Mouse (Mus musculus) limb, embryonic 14.5 days (tissue): Measurements from ENCODE around the gene Col4a3bp. TPM values are rescaled to one million over a fixed set of nuclear protein-coding genes. Genes with fewer than 3 reads are reported as not detected.

Experiments used
- ATAC-seq: fragments of 200-750 bp; cut with Nextera tagmentation; 2 replicates; pipeline ENCODE4 v1.8.0; 2017; ENCODE audit warnings: low read depth, moderate number of reproducible peaks, moderate TSS enrichment; ENCODE audit not compliant: low FRiP score
- DNase-seq: peaks from one replicate; pipeline ENCODE4 v3.0.0-alpha.2; 2015; ENCODE audit warnings: low spot score
- H3K27ac ChIP-seq: fragments of 300-500 bp; sonication (generic); replicated peaks from 2 replicates; pipeline ENCODE4 v1.5.1; 2014; ENCODE audit warnings: low read depth, mild to moderate bottlenecking, low read length, moderate library complexity, mixed read lengths
- H3K27me3 ChIP-seq: fragments of 300-500 bp; sonication (generic); 2 replicates; pipeline ENCODE4 v1.6.1; 2014; ENCODE audit warnings: low read length, mixed read lengths; ENCODE audit not compliant: control insufficient read depth, insufficient read depth
- H3K36me3 ChIP-seq: fragments of 300-500 bp; sonication (generic); 2 replicates; pipeline ENCODE4 v1.6.1; 2014; ENCODE audit warnings: mild to moderate bottlenecking, low read length, moderate library complexity, mixed read lengths; ENCODE audit not compliant: control insufficient read depth, insufficient read depth
- H3K4me1 ChIP-seq: fragments of 300-500 bp; sonication (generic); 2 replicates; pipeline ENCODE4 v1.6.1; 2014; ENCODE audit warnings: antibody characterized with exemption, low read length, mixed read lengths; ENCODE audit not compliant: control insufficient read depth, insufficient read depth
- H3K4me2 ChIP-seq: fragments of 300-500 bp; sonication (generic); replicated peaks from 2 replicates; pipeline ENCODE4 v1.6.1; 2014; ENCODE audit warnings: low read depth, mild to moderate bottlenecking, low read length, moderate library complexity; ENCODE audit not compliant: severe bottlenecking
- H3K4me3 ChIP-seq: fragments of 300-500 bp; sonication (generic); replicated peaks from 2 replicates; pipeline ENCODE4 v1.5.1; 2014; ENCODE audit warnings: low read length
- H3K9ac ChIP-seq: fragments of 300-500 bp; sonication (generic); 2 replicates; pipeline ENCODE4 v1.6.1; 2014; ENCODE audit warnings: mild to moderate bottlenecking, low read depth, low read length, moderate library complexity; ENCODE audit not compliant: severe bottlenecking
- H3K9me3 ChIP-seq: fragments of 300-500 bp; sonication (generic); 2 replicates; pipeline ENCODE4 v1.6.1; 2016; ENCODE audit warnings: low read length; ENCODE audit not compliant: control insufficient read depth
- POLR2A ChIP-seq: fragments of 200-500 bp; IDR thresholded peaks from 2 replicates; pipeline ENCODE4 v1.8.0; 2012; ENCODE audit warnings: inconsistent platforms, mild to moderate bottlenecking, moderate library complexity, borderline replicate concordance; ENCODE audit not compliant: insufficient read depth, insufficient read length; ENCODE audit errors: extremely low read depth
- WGBS: fragments of 180-500 bp; shearing (Covaris S2); extraction: QIAGEN DNeasy Blood & Tissue Kit; methylation state at CpG from one replicate; pipeline ENCODE4 v1.1.7; 2014; 5-methylcytosine and 5-hydroxymethylcytosine counted together
- polyA plus RNA-seq, 2 experiments: library from polyadenylated mRNA; depleted of rRNA in 1 of 2; stranded (reverse) in 1 of 2; unstranded in 1 of 2; fragments of >200 nt; fragmentation: Nextera tagmentation in 1 of 2; extraction: Ambion mirVana in 1 of 2; gene quantifications; 2 replicates each; pipeline versions ENCODE4 v1.2.1 to v1.2.3; 2012 to 2014

Col4a3bp gene
- 15.6 and 19.8 TPM in 2 replicates for polyA plus RNA-seq (2012; rRNA removed)
- polyA plus RNA-seq (2014; fragmentation: Nextera tagmentation; extraction: Ambion mirVana), result 10.4 and 11.0 TPM in 2 replicates

- peak within 1 kb of the TSS; percentile 81 for H3K4me2 ChIP-seq
- H3K9me3 ChIP-seq, result no peaks in the 10 kb centered on the region
- WGBS, result under 1% methylated on average over 34 of the region's 50 CpGs
- ATAC-seq (peak; percentile 99), DNase-seq (peak; percentile 98)
- H3K36me3 ChIP-seq, result no peaks in the 10 kb centered on the region
- H3K27me3 ChIP-seq, result no peaks in the 10 kb centered on the region
- peak within 1 kb of the TSS; percentile 91 for H3K9ac ChIP-seq
- H3K27ac ChIP-seq, result peak within 1 kb of the TSS; percentile 89
- 0 out of 2 replicates have a peak, but pooled peaks cover 2% of the 10 kb centered on the region for H3K4me1 ChIP-seq
- TF ChIP-seq POLR2A, result peak; percentile 85; the same call in 1 of the 2 replicates
- H3K4me3 ChIP-seq, result peak within 1 kb of the TSS; percentile 95
Observed at GRCm38 (mm10) chr13:96542081-96542889, at the start of gene Col4a3bp, which contains the start of gene Polk. TSS of gene Col4a3bp (plus strand) at chr13:96542618. TSS of gene Polk (minus strand) at chr13:96542579.

GRCm38 (mm10) chr13:96496630-96497029, 45.8 kb upstream of the Col4a3bp start:
- Histone ChIP-seq H3K36me3 (peaks cover 10% of the 10 kb centered on the region), H3K4me1 (no peaks in the 10 kb centered on the region), H3K27me3 (no peaks in the 10 kb centered on the region), H3K4me2 (no peak overlapping the region), H3K4me3 (no peak overlapping the region), H3K27ac (no peak overlapping the region), H3K9me3 (no peaks in the 10 kb centered on the region), H3K9ac (no peak overlapping the region)
- ATAC-seq (no peak), DNase-seq (no peak)
- WGBS, result 83% methylated on average over 8 of the region's 8 CpGs
- no peak for TF ChIP-seq POLR2A

- Histone ChIP-seq H3K4me3 (no peak overlapping the region), H3K9ac (no peak overlapping the region), H3K4me1 (no peaks in the 10 kb centered on the region), H3K36me3 (peaks cover 10% of the 10 kb centered on the region), H3K9me3 (no peaks in the 10 kb centered on the region), H3K27me3 (no peaks in the 10 kb centered on the region), H3K4me2 (no peak overlapping the region), H3K27ac (no peak overlapping the region)
- DNase-seq, result no peak
- no peak for TF ChIP-seq POLR2A
- WGBS, result 95% methylated on average over 2 of the region's 2 CpGs
- ATAC-seq, result no peak
Observed at GRCm38 (mm10) chr13:96499891-96500290, 42.5 kb upstream of the Col4a3bp start.

GRCm38 (mm10) chr13:96505661-96506060, 36.8 kb upstream of the Col4a3bp start:
- 84% methylated on average over 4 of the region's 4 CpGs for WGBS
- TF ChIP-seq POLR2A, result no peak

GRCm38 (mm10) chr13:96506313-96506712, 36.1 kb upstream of the Col4a3bp start:
- no peak overlapping the region for H3K4me2 ChIP-seq
- ATAC-seq, result no peak
- peaks cover 3% of the 10 kb centered on the region; the same call in 1 of the 2 replicates for H3K36me3 ChIP-seq
- no peaks in the 10 kb centered on the region for H3K4me1 ChIP-seq
- no peak for DNase-seq
- H3K9ac ChIP-seq, result no peak overlapping the region
- H3K27me3 ChIP-seq, result no peaks in the 10 kb centered on the region
- no peak overlapping the region for H3K27ac ChIP-seq
- no peak overlapping the region for H3K4me3 ChIP-seq
- H3K9me3 ChIP-seq, result no peaks in the 10 kb centered on the region
- no peak for TF ChIP-seq POLR2A
- WGBS, result 65% methylated on average over 6 of the region's 6 CpGs

More at GRCm38 (mm10) chr13:96505661-96506060, 36.8 kb upstream of the Col4a3bp start:
- Histone ChIP-seq H3K4me2 (no peak overlapping the region), H3K27me3 (no peaks in the 10 kb centered on the region), H3K4me1 (no peaks in the 10 kb centered on the region), H3K9me3 (no peaks in the 10 kb centered on the region), H3K4me3 (no peak overlapping the region), H3K9ac (no peak overlapping the region), H3K27ac (no peak overlapping the region), H3K36me3 (peaks cover 3% of the 10 kb centered on the region; the same call in 1 of the 2 replicates)
- no peak for DNase-seq
- ATAC-seq, result no peak
